Mouse (Mus musculus) kidney, postnatal 0 days (tissue): ENCODE measurements around the gene Bst1. TPM values are rescaled to one million over a fixed set of nuclear protein-coding genes. Genes with fewer than 3 reads are reported as not detected.

Experiments
- ATAC-seq: fragments of 200-750 bp; cut with Nextera tagmentation; replicated peaks from 2 replicates; pipeline ENCODE4 v1.8.0; 2017; ENCODE audit warnings: low read depth, moderate number of reproducible peaks, moderate TSS enrichment, moderate library complexity; ENCODE audit not compliant: low FRiP score
- DNase-seq: peaks from one replicate; pipeline ENCODE4 v3.0.0-alpha.2; 2016; ENCODE audit warnings: low spot score
- H3K27ac ChIP-seq: fragments of 300-500 bp; sonication (generic); 2 replicates; pipeline ENCODE4 v1.5.1; 2014; ENCODE audit warnings: mild to moderate bottlenecking
- H3K27me3 ChIP-seq: fragments of 300-500 bp; sonication (generic); 2 replicates; pipeline ENCODE4 v1.6.1; 2014; ENCODE audit warnings: low read length, mixed read lengths; ENCODE audit not compliant: insufficient read depth
- H3K36me3 ChIP-seq: fragments of 300-500 bp; sonication (generic); 2 replicates; pipeline ENCODE4 v1.6.1; 2014; ENCODE audit warnings: low read length, mixed read lengths; ENCODE audit not compliant: insufficient read depth
- H3K4me1 ChIP-seq: fragments of 300-500 bp; sonication (generic); replicated peaks from 2 replicates; pipeline ENCODE4 v1.6.1; 2014; ENCODE audit warnings: antibody characterized with exemption, low read length, mixed read lengths; ENCODE audit not compliant: insufficient read depth
- H3K4me2 ChIP-seq: fragments of 300-500 bp; sonication (generic); 2 replicates; pipeline ENCODE4 v1.6.1; 2014; ENCODE audit warnings: mild to moderate bottlenecking, low read length, moderate library complexity, mixed read lengths
- H3K4me3 ChIP-seq: fragments of 300-500 bp; sonication (generic); replicated peaks from 2 replicates; pipeline ENCODE4 v1.5.1; 2014; ENCODE audit warnings: low read depth, low read length
- H3K9ac ChIP-seq: fragments of 300-500 bp; sonication (generic); 2 replicates; pipeline ENCODE4 v1.6.1; 2014; ENCODE audit warnings: low read depth, low read length
- H3K9me3 ChIP-seq: fragments of 300-500 bp; sonication (generic); replicated peaks from 2 replicates; pipeline ENCODE4 v1.6.1; 2016; ENCODE audit warnings: low read length, inconsistent platforms, mixed read lengths
- CTCF ChIP-seq: IDR thresholded peaks from 2 replicates; pipeline ENCODE4 v1.5.1; 2016; ENCODE audit warnings: antibody characterized with exemption, low read depth, mild to moderate bottlenecking, moderate library complexity
- WGBS: fragments of 180-500 bp; shearing (Covaris S2); extraction: QIAGEN DNeasy Blood & Tissue Kit; methylation state at CpG from one replicate; pipeline ENCODE4 v1.1.7; 2014; 5-methylcytosine and 5-hydroxymethylcytosine counted together
- polyA plus RNA-seq: library from polyadenylated mRNA; unstranded; fragments of >200 nt; fragmentation: Nextera tagmentation; extraction: Ambion mirVana; gene quantifications from 2 replicates; pipeline ENCODE4 v1.2.1, GENCODE M21; 2015

The Bst1 gene
- polyA plus RNA-seq, 1 experiment from 2014 or later, result 4.0 TPM

- H3K4me3 ChIP-seq, result no peak overlapping the region
- H3K27me3 ChIP-seq, result no peaks in the 10 kb centered on the region
- no peak overlapping the region for H3K9ac ChIP-seq
- no peaks in the 10 kb centered on the region for H3K4me1 ChIP-seq
- WGBS, result 82% methylated on average over 1 of the region's 1 CpGs
- H3K27ac ChIP-seq, result no peak overlapping the region
- H3K9me3 ChIP-seq, result no peaks in the 10 kb centered on the region
- no peak for TF ChIP-seq CTCF
- DNase-seq (no peak), ATAC-seq (no peak)
- H3K4me2 ChIP-seq, result no peak overlapping the region
- no peaks in the 10 kb centered on the region for H3K36me3 ChIP-seq
Measured at GRCm38 (mm10) chr5:43871845-43872244, 53.2 kb downstream of the Bst1 start.

GRCm38 (mm10) chr5:43872652-43873051 lies 54.0 kb downstream of the Bst1 start:
- no peak overlapping the region for H3K4me2 ChIP-seq
- no peaks in the 10 kb centered on the region for H3K4me1 ChIP-seq
- H3K9ac ChIP-seq, result no peak overlapping the region
- ATAC-seq (no peak), DNase-seq (no peak)
- no peak for TF ChIP-seq CTCF
- no peak overlapping the region for H3K27ac ChIP-seq
- H3K27me3 ChIP-seq, result no peaks in the 10 kb centered on the region
- WGBS, result 61% methylated on average over 1 of the region's 1 CpGs
- H3K36me3 ChIP-seq, result no peaks in the 10 kb centered on the region
- no peak overlapping the region for H3K4me3 ChIP-seq
- no peaks in the 10 kb centered on the region for H3K9me3 ChIP-seq

DNA sequence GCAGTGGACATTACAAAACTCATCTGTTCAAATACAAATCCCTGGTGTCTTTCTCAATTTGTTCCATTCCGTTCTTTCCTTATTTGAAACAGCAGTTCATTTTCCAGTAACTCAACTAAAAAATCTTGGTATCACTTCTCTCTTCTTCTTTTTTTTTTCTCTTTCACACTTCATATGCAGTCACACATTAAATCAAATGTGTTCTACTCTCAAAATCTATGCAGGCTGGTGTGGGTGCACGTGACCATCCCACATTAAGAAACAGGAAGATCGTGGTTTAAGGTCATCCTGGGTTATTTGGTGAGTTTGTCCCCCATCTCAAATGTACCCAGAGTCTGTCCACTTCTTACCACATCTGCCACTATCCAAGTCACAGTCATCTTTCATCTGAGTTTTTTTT lies 63.3 kb downstream of the Bst1 start:
- H3K27me3 ChIP-seq, result no peaks in the 10 kb centered on the region
- H3K4me1 ChIP-seq, result no peaks in the 10 kb centered on the region
- ATAC-seq, result no peak
- no peaks in the 10 kb centered on the region for H3K36me3 ChIP-seq
- H3K27ac ChIP-seq, result no peak overlapping the region
- no peak for TF ChIP-seq CTCF
- H3K9ac ChIP-seq, result no peak overlapping the region
- H3K4me3 ChIP-seq, result no peak overlapping the region
- H3K9me3 ChIP-seq, result no peaks in the 10 kb centered on the region
- 78% methylated on average over 3 of the region's 3 CpGs for WGBS
- no peak for DNase-seq
- H3K4me2 ChIP-seq, result no peak overlapping the region

- no peaks in the 10 kb centered on the region for H3K36me3 ChIP-seq
- H3K27ac ChIP-seq, result no peak overlapping the region
- no peak for DNase-seq
- no peak overlapping the region for H3K4me3 ChIP-seq
- no peak for ATAC-seq
- no peak for TF ChIP-seq CTCF
- no peaks in the 10 kb centered on the region for H3K9me3 ChIP-seq
- 22% methylated on average over 3 of the region's 3 CpGs for WGBS
- no peak overlapping the region for H3K4me2 ChIP-seq
- no peaks in the 10 kb centered on the region for H3K4me1 ChIP-seq
- no peak overlapping the region for H3K9ac ChIP-seq
- no peaks in the 10 kb centered on the region for H3K27me3 ChIP-seq
Measured at GRCm38 (mm10) chr5:43885060-43885820, 66.6 kb downstream of the Bst1 start.

DNA sequence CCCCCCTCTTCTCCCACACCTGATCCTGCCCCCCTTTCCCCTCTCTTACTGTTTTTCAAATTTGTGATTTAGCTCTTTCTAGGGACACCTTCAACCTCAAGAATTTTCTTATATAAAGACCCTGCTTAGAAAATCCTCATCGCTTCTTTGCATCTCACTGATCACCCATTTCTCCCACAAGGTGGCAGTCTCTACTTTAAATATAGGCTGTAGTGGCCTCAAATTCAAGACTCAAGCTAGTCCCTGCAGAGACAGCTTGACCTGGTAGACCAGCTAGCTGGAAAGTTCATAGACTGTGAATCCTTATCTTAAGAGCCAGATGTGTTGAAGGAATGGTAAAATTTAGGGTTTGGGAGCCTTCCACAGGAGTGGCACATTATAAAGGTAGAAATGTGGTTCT lies 73.7 kb downstream of the Bst1 start:
- 35% methylated on average over 1 of the region's 1 CpGs for WGBS
- Histone ChIP-seq H3K27me3 (no peaks in the 10 kb centered on the region), H3K27ac (no peak overlapping the region), H3K36me3 (no peaks in the 10 kb centered on the region), H3K4me3 (no peak overlapping the region), H3K9me3 (no peaks in the 10 kb centered on the region), H3K9ac (no peak overlapping the region), H3K4me2 (no peak overlapping the region), H3K4me1 (no peaks in the 10 kb centered on the region)
- peak; percentile 84 for DNase-seq
- no peak for ATAC-seq
- TF ChIP-seq CTCF, result peak; percentile 83

Other genes starting within 250 kb of the Bst1 start
- gene Cc2d2a, start 156.5 kb upstream of the Bst1 start, polyA plus RNA-seq, result 10.8 and 13.0 TPM in 2 replicates
- gene Fbxl5, start 2.8 kb downstream of the Bst1 start, polyA plus RNA-seq, result 61.0 and 62.1 TPM in 2 replicates
- 26.9 and 28.5 TPM in 2 replicates for gene Cd38, start 49.7 kb downstream of the Bst1 start, polyA plus RNA-seq
- not detected in 2 replicates for gene Gm7879, start 94.3 kb downstream of the Bst1 start, polyA plus RNA-seq
- 12.8 and 21.1 TPM in 2 replicates for gene Fgfbp1, start 162.9 kb downstream of the Bst1 start, polyA plus RNA-seq